Mouse (Mus musculus) limb, embryonic 10.5 days (tissue): ENCODE measurements around the gene Lrfn5. TPM values are rescaled to one million over a fixed set of nuclear protein-coding genes. Genes with fewer than 3 reads are reported as not detected.

Experiments
- DNase-seq: peaks from one replicate; pipeline ENCODE4 v3.0.0-alpha.2; 2017; ENCODE audit warnings: low spot score
- H3K27ac ChIP-seq: fragments of 300-500 bp; sonication (generic); 2 replicates; pipeline ENCODE4 v1.5.1; 2016; ENCODE audit warnings: mild to moderate bottlenecking
- H3K27me3 ChIP-seq: fragments of 300-500 bp; sonication (generic); 2 replicates; pipeline ENCODE4 v1.6.1; 2016; ENCODE audit warnings: low read depth, mild to moderate bottlenecking; ENCODE audit not compliant: poor library complexity, severe bottlenecking
- H3K36me3 ChIP-seq: fragments of 300-500 bp; sonication (generic); 2 replicates; pipeline ENCODE4 v1.6.1; 2016; ENCODE audit warnings: mild to moderate bottlenecking, moderate library complexity
- H3K4me1 ChIP-seq: fragments of 300-500 bp; sonication (generic); 2 replicates; pipeline ENCODE4 v1.6.1; 2016
- H3K4me3 ChIP-seq: fragments of 300-500 bp; sonication (generic); 2 replicates; pipeline ENCODE4 v1.5.1; 2016; ENCODE audit warnings: mild to moderate bottlenecking, moderate library complexity
- H3K9me3 ChIP-seq: fragments of 300-500 bp; sonication (generic); replicated peaks from 2 replicates; pipeline ENCODE4 v1.6.1; 2016; ENCODE audit warnings: mild to moderate bottlenecking
- WGBS: fragments of 180-500 bp; shearing (Covaris S2); methylation state at CpG from one replicate; pipeline ENCODE4 v1.1.7; 2016; 5-methylcytosine and 5-hydroxymethylcytosine counted together
- polyA plus RNA-seq: library from polyadenylated mRNA; unstranded; fragments of >200 nt; fragmentation: Nextera tagmentation; extraction: Ambion mirVana; gene quantifications from 2 replicates; pipeline ENCODE4 v1.2.1, GENCODE M21; 2016

The Lrfn5 gene
- 0.28 and 0.56 TPM in 2 replicates for polyA plus RNA-seq

DNA sequence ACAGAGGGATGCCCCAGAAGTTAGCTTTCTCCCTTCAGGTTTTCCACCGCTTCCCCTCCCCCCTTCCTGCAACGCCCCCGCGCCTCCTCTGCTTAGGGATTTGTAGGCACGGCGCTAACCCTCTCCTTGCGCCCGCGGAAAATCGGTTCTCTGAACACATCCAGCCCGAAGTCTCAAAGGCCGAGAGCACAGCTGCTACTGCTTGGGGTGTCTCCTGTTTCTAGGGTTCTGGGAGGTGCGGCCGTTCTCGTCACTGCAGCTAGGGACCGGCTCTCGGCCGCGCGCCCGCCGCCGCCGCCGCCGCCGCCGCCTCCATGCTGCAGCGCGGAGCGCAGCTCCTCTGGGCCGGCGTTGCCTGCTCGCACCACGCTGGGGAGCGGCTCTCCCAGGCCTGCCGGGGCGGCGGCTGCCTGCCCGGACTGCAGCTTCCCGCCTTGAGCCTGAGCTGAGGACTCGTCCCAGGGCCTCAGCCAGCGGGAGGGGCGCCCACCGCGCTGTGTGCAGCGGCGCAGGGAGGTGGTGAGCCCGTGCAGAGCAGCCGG, at the start of gene Lrfn5:
Lrfn5 (plus strand) TSS at position 322 of the 542 bp plus-strand sequence.
- DNase-seq: peak; percentile 81
- H3K27ac ChIP-seq: peak within 1 kb of the TSS; percentile 82
- H3K4me1 ChIP-seq: peaks cover 29% of the 10 kb centered on the region
- WGBS: 1% methylated on average over 47 of the region's 50 CpGs
- peaks cover 61% of the 10 kb centered on the region for H3K27me3 ChIP-seq
- peak within 1 kb of the TSS; percentile 67 for H3K4me3 ChIP-seq
- H3K9me3 ChIP-seq: no peaks in the 10 kb centered on the region
- no peaks in the 10 kb centered on the region for H3K36me3 ChIP-seq

DNA sequence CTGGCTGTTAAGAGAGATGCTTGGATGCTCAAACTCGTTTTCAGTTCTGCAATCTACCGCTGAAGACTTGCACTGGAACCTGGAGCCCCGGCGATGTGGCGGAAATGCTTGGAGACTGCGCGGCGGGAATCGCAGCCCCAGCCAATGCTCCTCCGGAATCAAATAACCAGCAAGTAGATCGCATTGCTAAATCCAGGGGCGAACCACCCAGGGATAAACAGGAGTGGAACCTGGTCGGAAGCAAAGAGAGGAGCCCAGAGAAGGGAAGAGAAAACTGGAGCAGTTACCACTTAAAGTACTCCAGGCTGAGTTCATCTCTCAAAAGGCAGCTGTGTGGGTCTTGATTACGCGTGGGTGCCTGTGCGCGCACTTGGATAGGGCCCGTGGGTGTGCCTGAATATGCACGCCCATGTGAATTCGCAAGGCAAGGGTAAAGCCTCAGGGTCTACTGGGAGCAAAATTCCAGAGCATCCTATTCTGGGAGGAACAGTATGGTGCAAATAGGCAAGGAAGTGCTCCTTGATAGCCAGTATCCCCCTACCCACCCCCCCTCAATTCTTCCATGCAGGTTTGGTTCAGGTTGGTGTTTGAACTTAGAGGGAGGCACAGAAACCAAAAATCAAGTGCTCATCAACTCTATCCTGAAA, 1.3 kb upstream of the Lrfn5 start:
- WGBS: 2% methylated on average over 20 of the region's 20 CpGs
- peaks cover 61% of the 10 kb centered on the region for H3K27me3 ChIP-seq

DNA sequence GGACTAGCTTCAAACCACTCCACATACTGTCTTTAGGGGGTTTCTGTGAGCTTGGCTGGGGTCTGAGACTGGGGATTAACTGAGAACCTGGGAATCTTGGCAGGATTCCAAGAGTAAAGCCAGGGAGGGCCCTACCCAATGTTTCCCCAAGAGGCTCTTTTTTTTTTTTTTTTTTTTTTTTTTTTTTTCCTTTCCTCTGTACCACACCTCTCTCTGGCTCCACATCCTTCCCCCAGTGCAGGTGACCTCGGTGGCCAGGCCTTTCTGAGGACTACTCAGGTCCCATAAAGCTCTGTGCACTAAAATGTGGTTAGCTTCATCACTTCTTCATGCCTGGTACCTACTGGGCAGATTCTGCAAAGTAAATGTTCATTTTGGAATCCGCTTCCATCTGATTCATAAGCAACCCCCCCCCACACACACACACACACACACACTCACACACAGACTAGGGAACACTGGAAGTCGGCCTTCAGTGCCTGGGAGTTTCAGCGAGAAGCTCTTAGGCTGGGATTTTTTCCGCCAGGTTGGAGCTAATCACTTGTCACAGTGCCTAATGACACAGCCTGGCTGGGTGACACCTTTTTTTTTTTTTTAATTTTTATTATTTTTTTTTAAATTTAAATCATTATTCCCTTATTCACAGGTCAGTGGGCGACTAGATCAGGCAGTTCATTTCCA, 662 bp upstream of the Lrfn5 start:
- DNase-seq: peak; percentile 30
- Histone ChIP-seq H3K9me3 (no peaks in the 10 kb centered on the region), H3K27ac (no peak overlapping the region), H3K36me3 (no peaks in the 10 kb centered on the region), H3K4me1 (peaks cover 29% of the 10 kb centered on the region), H3K4me3 (peak overlapping the region; percentile 67), H3K27me3 (peaks cover 61% of the 10 kb centered on the region)
- 5% methylated on average over 6 of the region's 6 CpGs for WGBS

More for the DNA sequence above, 1.3 kb upstream of the Lrfn5 start:
- Histone ChIP-seq H3K27ac (no peak overlapping the region), H3K36me3 (no peaks in the 10 kb centered on the region), H3K9me3 (no peaks in the 10 kb centered on the region), H3K4me1 (peaks cover 29% of the 10 kb centered on the region), H3K4me3 (peak overlapping the region; percentile 39)
- DNase-seq: peak; percentile 56

DNA sequence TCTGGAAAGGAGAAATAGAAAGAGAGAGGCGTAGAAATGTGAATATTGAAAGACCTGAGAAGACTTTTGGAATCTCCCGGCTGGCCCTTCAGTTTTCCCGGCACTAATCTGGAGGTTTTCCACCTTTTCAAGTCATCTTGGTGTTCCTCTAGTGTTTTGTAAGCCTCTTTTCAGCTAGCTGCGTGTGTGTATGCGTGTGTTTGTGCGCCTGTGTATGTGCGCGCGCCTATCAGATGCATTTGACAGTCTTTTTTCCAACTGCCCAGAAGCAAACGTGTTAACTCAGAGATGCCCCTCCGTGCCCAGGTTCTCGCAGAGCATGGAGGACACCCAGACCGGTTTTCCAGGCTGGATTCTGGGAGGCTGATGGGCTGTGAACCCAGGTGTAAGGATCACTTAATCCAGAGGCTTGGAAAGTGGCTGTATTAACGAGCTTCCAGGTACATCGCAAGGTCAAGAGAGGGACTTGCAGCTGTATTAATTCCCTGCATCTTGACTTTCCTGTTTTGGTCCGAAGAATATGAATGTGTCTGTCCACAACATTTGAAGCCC, 757 bp downstream of the Lrfn5 start:
- no peaks in the 10 kb centered on the region for H3K36me3 ChIP-seq
- peaks cover 29% of the 10 kb centered on the region for H3K4me1 ChIP-seq
- no peaks in the 10 kb centered on the region for H3K9me3 ChIP-seq
- WGBS: 2% methylated on average over 16 of the region's 16 CpGs
- no peak overlapping the region for H3K27ac ChIP-seq
- H3K4me3 ChIP-seq: peak overlapping the region; percentile 67
- peaks cover 61% of the 10 kb centered on the region for H3K27me3 ChIP-seq
- peak; percentile 47 for DNase-seq

DNA sequence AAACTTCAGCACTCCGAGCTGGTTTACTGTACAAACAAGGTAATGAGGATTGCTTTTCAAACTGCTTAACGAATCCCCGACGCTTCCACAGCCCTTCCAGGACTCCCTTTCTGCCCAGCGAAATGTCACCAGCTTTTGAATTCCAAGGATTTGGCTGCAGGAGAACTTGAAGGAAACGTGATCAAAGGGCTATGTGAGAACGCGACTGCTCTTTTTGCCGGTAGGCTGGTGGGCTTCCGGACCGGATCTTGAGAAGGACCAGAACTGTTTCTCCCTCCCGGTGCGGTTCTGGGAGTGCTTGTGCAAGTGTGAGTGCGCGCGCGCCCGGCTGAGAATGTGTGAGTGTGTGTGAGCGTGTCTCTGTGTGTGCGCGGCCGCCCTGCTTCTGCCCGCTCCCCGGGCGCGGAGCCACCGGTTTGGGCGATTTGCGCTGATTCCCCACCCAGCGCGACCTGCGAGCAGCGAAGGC, 1.3 kb downstream of the Lrfn5 start:
- peak; percentile 62 for DNase-seq
- Histone ChIP-seq H3K4me3 (peak overlapping the region; percentile 67), H3K27me3 (peaks cover 61% of the 10 kb centered on the region), H3K9me3 (no peaks in the 10 kb centered on the region), H3K27ac (no peak overlapping the region), H3K36me3 (no peaks in the 10 kb centered on the region), H3K4me1 (peaks cover 29% of the 10 kb centered on the region)
- WGBS: under 1% methylated on average over 33 of the region's 33 CpGs

DNA sequence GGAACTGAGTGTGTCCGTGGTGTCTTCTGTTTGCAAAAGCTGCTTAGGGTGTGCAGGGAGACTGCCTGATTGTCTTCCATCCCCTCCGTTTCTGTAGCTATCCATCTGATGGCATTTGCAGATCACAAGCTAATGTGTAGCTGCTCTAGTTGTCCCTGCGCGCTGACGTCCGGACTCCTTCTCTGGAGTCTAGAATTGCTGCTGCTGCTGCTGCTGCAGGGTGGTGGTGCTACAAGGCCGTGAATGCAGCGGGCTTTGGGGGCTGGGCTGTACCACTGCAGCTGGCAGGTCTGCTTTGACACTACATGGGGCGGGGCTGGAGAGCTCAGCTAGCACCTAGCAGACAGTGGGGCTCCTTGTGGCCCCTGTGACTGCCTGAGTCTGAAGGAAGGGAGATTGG, 3.2 kb downstream of the Lrfn5 start:
- no peaks in the 10 kb centered on the region for H3K36me3 ChIP-seq
- H3K4me1 ChIP-seq: peaks cover 29% of the 10 kb centered on the region
- no peak overlapping the region for H3K27ac ChIP-seq
- H3K27me3 ChIP-seq: peaks cover 51% of the 10 kb centered on the region
- no peaks in the 10 kb centered on the region for H3K9me3 ChIP-seq
- WGBS: 1% methylated on average over 9 of the region's 9 CpGs
- DNase-seq: peak; percentile 49
- H3K4me3 ChIP-seq: 0 out of 2 replicates have a peak overlapping the region, but pooled peaks have one; percentile 10

DNA sequence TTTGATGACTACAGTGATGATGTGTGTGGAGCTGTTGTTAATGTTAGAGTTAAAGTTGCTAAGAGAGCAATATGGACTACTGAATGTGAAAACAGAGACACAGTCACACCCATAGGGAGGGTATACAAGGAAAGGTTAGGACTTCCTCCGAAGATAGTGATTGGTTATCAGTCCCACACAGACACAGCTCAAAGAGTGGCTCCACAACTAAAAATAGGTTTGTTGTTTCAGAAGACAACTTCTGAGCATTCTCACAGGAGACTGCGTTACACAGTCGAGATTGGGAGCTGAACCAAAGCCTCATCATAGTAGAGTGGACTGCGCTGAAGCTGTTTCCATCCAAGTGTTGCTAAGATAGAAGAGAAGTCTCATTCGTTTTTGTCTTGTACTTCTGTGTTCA, 57.0 kb downstream of the Lrfn5 start:
- WGBS: 97% methylated on average over 5 of the region's 5 CpGs
- no peaks in the 10 kb centered on the region for H3K9me3 ChIP-seq
- H3K4me1 ChIP-seq: no peaks in the 10 kb centered on the region
- H3K27me3 ChIP-seq: no peaks in the 10 kb centered on the region
- H3K4me3 ChIP-seq: no peak overlapping the region
- no peak for DNase-seq
- no peaks in the 10 kb centered on the region for H3K36me3 ChIP-seq
- no peak overlapping the region for H3K27ac ChIP-seq

DNA sequence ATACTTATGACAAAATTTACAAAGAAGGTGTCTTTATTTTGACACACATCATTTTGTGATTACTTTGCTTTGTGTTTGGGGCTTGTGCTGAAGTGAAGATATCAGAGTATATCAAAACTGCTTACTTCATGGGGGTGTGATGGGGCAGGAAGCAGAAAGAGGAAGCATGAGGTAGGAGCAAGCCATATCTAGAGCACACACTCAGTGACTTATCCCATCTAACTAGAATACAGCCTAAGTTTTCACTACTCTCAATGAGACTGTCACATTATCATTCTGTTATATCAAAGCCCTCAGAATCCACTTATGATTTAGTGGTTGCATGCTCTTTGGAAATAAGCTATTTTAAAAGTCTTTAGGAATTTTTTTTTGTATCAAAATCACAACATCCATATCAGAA, 77.4 kb downstream of the Lrfn5 start:
- H3K9me3 ChIP-seq: no peaks in the 10 kb centered on the region
- no peaks in the 10 kb centered on the region for H3K27me3 ChIP-seq
- H3K4me3 ChIP-seq: no peak overlapping the region
- DNase-seq: no peak
- H3K27ac ChIP-seq: no peak overlapping the region
- no peaks in the 10 kb centered on the region for H3K36me3 ChIP-seq
- no peaks in the 10 kb centered on the region for H3K4me1 ChIP-seq

DNA sequence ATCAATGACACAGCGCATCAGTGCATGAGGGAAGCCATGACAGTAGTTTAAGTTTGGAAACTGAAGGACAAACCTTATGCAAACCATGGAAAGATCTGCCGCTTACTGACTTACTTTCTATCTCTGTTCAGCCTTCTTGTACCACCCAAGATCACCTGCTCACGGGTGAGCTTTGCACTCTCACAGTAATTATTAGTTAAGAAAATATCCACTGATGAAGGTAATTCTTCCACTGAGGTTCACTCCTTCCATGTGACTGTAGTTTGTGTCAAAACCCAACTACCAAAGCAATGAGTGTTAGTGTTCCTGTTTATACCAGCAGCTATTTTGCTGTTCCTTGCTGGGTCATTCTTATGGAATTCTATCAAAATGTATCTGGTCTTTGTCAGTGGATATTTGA, 84.9 kb downstream of the Lrfn5 start:
- no peaks in the 10 kb centered on the region for H3K9me3 ChIP-seq
- DNase-seq: no peak
- no peaks in the 10 kb centered on the region for H3K27me3 ChIP-seq
- WGBS: 89% methylated on average over 3 of the region's 3 CpGs
- no peaks in the 10 kb centered on the region for H3K36me3 ChIP-seq
- H3K4me3 ChIP-seq: no peak overlapping the region
- H3K27ac ChIP-seq: no peak overlapping the region
- H3K4me1 ChIP-seq: no peaks in the 10 kb centered on the region

DNA sequence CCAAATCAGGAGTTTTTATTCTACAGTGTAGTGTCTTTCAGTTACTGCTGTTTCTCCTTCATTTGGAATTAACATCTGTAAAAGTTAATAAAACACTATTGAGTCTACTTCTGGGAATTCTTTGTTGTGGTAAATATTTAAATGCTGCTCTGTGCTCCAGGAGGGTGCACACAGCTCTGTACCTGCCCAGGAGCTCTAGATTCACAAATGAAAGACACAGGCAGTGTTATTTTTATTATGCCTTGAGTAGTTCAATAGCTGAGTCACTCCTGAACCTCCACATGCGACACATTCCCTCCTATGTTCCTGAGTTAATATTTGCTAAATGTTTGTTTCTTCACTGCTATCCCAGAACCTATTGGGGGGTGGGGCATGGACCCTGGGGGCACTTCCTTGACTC, 87.1 kb downstream of the Lrfn5 start:
- H3K36me3 ChIP-seq: no peaks in the 10 kb centered on the region
- no peaks in the 10 kb centered on the region for H3K4me1 ChIP-seq
- H3K27me3 ChIP-seq: no peaks in the 10 kb centered on the region
- DNase-seq: no peak
- H3K9me3 ChIP-seq: no peaks in the 10 kb centered on the region
- WGBS: 89% methylated on average over 1 of the region's 1 CpGs
- H3K27ac ChIP-seq: no peak overlapping the region
- H3K4me3 ChIP-seq: no peak overlapping the region

DNA sequence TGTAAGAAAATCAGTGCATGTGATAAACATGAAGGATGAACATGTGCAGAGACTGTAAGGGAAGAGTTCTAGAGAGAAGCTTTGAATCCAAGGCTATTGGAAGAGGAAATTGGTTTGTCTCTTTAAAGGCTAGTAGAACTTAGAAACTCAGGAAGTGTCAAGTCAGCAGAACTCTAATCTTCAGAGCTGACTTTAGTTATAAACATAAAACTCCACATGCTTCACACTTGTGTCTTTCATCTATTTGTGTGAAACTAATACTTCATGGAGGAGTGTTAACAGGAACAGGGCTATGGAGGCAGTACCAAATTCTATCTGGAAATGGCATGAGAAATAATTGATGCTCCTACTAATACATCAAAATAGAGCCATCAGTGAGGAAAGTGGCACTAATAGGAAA, 101.6 kb downstream of the Lrfn5 start:
- H3K4me3 ChIP-seq: no peak overlapping the region
- no peaks in the 10 kb centered on the region for H3K36me3 ChIP-seq
- no peaks in the 10 kb centered on the region for H3K9me3 ChIP-seq
- H3K27me3 ChIP-seq: no peaks in the 10 kb centered on the region
- no peaks in the 10 kb centered on the region for H3K4me1 ChIP-seq
- DNase-seq: no peak
- H3K27ac ChIP-seq: no peak overlapping the region

DNA sequence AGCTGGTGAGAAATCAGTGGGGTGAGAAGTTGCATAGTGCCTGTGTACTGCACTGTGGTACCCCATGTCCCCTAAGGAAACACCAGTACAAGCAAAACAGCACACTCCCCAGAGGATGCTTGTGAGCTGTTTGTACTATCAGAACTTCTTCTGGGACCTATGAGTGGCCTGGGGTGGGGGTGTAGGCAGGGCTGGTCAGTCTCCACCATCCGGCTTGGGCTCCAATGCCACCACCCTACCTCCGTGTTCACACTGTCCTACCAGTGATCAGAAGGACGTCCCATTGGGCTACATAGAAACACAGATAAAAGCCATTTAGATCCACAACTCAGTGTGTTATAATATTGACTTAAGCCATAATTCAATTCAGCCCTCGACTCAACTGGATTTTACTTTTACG, 131.4 kb downstream of the Lrfn5 start:
- Histone ChIP-seq H3K9me3 (no peaks in the 10 kb centered on the region), H3K36me3 (no peaks in the 10 kb centered on the region), H3K4me3 (no peak overlapping the region), H3K4me1 (no peaks in the 10 kb centered on the region), H3K27me3 (no peaks in the 10 kb centered on the region), H3K27ac (no peak overlapping the region)
- 92% methylated on average over 5 of the region's 5 CpGs for WGBS
- no peak for DNase-seq

DNA sequence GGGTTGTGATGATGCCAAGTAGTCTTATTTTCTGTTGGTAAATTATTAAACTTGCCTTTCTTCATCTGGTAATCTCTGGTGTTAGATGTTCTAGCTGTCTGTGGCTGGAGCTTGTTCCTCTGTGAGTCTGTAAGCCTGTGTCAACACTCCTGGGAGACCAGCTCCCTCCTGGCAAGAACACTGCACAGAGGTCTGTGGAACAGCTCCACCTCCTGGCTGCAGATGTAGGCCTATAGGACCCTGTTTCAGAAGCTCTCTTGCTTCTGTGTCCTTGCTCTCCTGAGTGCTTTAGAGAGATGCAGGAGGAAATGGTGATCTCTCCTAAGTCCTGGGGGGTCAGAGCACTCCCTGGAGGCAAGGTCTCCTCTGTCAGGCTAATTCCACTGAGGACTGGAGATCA, 200.2 kb downstream of the Lrfn5 start:
- H3K27ac ChIP-seq: no peak overlapping the region

More for the DNA sequence above, 200.2 kb downstream of the Lrfn5 start:
- Histone ChIP-seq H3K36me3 (no peaks in the 10 kb centered on the region), H3K4me3 (no peak overlapping the region), H3K4me1 (no peaks in the 10 kb centered on the region), H3K9me3 (no peaks in the 10 kb centered on the region), H3K27me3 (no peaks in the 10 kb centered on the region)
- no peak for DNase-seq
